Mouse (Mus musculus) kidney, postnatal 25 days (tissue): ENCODE results near the gene Gm12216.
"Not testable (repeated sequence)": the region's sequence is repeated elsewhere in the genome, so short reads cannot be mapped to it uniquely, and the experiment has no call there.

Source experiments
- DNase-seq, 2 experiments: peaks; one replicate each; pipeline ENCODE4 v3.0.0; 2021; ENCODE audit warnings: mixed read lengths in 2 of 2

Gene Gm12216

GRCm38 (mm10) chr11:53858761-53859580, at the start of gene Gm12216:
Gene Gm12216 (minus strand): TSS chr11:53859256.
- peak; percentile 53 to 79 for DNase-seq

DNA sequence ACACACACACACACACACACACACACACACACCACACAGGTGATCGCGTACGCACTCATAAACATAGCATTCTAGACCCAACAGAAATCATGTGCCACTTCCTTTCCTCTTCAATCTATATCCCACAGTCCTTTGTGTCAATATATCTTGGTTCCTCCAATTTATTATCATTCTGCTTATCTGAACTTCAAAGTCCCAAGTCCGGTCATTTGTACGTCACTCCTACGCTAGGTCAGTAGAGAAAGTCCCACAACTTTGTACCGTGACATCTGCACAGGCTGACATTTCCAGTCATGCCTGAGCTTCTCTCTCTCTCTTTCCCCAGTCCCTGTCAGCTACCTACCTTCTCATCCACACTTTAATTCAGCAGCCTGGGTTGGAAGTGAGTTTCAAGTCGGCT, 49.6 kb upstream of the Gm12216 start:
- no peak for DNase-seq

DNA sequence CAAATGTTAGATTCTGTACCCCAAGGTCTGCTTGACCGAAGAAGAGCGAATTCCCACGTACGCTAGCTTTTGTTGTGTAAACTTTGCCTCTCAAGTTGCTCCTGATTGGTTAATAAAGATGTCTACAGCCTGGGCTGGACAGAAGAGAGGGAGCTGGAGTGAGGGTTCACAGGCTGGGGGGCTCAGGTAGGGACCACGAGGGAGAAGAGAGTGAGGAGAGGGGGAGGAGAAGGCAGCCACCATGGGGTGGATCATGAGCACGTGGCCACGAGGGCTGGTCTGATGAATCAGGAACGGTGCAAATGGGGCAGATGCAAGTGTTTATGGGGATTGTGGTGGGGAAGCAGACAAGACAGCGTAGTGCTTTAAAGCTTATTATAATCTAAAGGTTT, 45.5 kb upstream of the Gm12216 start:
- no peak for DNase-seq

DNA sequence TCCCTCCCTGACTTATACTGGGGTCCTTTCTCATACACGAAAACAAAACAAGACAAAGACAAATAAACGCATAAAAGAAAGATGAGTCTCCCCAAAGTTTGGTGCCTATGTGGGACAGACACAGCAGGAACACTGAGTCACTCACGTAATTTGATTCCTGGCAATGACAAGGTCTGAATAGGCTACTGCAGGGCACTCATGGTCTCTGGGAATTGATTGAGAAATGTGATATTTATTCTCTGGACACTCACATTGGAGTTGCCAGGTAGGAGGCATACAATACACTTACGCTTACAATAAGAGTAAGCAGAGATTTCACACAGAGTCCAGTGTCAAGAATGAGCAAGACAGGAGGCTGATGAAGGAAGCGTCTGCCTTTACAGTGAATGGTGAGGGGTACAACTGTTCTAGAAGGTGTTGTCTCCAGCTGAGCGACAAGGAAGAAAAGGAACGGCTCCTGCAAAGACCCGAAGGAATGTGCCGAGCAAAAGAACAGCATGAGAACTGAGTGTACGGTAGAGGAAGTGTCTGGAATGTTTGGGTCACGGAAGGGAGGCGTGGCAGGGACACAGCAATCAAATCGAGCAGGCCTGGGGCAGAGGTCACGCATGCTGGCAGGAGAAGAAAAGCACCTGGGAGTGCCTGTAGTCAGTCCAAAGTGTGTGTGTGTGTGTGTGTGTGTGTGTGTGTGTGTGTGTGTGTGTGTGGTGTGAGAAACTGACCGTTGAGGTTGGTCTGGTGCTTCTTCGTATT, 44.9 kb upstream of the Gm12216 start:
- DNase-seq: peak; percentile 93 to 97

DNA sequence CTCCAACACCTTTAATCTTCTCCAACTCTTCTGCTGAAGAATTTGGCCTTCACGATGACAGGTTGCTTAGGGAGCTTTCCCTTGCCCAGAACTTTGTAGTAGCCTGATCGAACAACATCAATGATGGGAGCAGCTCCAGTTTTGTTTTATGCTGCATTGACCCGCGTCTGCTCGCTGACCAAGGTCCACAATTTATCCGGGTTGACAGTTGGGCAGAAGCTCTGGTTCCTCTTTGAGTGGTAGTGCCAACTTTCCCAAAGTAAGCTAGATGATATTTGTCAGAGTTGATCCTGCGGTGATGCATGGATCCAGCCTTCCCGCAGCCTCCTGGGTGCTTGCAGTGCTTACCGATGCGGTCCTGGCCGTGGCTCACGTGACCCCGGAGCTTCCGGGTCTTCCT, 43.7 kb upstream of the Gm12216 start:
- DNase-seq: no peak

DNA sequence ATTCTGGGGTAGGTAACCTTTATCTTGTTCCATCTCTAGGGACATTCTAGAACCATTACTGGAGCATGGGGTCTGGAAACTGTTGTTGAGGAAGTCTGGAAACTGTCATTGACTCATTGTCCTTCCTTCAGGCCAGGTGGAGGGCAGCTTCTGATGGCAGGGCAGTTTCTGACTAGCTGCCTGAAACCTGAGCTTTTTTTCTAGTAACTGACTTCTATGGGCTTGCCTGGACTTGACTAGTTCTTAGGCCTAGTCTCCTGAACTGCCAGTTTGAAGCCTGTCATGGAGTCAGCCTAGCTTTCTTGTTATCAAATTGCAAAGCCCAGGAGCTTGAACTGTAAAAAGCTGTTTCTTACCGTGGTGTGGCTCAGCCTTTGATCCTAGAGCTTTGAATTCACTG, 41.9 kb upstream of the Gm12216 start:
- no peak for DNase-seq

DNA sequence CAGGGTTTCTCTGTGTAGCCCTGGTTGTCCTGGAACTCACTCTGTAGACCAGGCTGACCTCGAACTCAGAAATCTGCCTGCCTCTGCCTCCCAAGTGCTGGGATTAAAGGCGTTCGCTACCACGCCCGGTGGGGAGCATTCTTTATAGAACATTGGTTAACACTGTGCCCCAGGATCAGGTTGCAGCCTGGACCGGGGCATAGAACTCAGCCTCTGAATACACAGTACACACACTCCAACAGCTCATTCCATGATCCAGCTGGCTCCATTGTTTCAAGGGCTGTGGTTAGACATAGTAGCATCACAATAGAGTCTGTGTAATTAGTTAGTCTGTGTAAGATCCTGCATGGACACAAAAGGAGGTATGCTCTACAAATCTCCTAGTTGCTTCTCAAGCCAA, 40.9 kb upstream of the Gm12216 start:
- DNase-seq: no peak

DNA sequence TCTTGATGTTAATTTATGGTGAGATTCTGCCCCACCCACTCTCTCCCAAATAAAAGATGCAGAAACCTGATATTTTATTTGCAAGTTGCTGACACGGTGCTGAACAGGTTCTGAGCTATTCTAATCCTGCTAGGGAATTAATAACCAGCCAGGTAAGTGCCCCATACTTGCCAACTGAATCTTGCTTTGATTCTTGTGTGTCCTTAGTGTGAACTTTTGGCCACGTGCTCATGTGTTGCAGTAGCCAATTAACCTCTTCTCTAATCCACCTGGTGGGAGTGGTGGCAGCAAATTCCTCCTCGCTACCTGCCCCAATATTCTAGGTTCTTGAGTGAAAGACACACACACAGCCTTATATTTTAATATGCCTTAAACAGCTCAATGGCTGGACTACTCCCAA, 39.9 kb upstream of the Gm12216 start:
- peak; percentile 71 to 73 for DNase-seq

DNA sequence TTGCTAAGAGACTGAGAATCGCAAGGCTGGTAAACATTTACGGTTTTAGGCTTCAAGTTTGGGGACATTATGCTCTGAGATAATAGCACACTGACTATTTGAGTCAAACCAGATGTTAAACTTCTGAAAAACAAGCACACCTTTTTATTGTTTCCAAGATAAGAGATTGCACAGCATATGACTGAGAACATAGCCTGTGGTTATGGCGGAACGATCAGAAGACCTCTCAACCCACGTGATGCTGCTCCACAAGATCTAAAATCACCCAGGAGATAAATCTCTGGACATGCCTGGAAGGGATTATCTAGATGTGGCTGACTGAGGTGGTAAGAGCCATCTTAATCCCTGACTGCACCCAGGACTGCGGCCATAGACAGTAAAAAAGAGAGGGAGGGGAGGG, 37.9 kb upstream of the Gm12216 start:
- no peak for DNase-seq

DNA sequence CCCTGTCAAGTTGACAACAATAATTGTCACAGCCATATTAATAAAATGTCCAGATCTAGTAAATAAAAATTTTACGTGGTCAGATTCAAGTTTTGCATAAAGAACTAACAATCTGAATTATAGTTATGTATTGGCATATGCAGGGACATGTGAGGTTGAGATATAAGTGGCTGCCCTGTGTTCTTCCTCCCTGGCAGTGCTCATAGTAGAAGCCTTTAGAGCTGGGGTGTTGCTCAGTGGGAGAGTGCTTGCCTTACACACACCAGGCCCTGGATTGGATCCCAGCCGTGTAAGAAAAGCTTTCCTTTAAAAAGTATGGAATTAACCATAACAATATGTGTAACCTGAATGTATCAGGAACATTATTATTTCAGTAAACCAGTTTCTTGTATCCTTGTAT, 34.4 kb upstream of the Gm12216 start:
- DNase-seq: no peak

DNA sequence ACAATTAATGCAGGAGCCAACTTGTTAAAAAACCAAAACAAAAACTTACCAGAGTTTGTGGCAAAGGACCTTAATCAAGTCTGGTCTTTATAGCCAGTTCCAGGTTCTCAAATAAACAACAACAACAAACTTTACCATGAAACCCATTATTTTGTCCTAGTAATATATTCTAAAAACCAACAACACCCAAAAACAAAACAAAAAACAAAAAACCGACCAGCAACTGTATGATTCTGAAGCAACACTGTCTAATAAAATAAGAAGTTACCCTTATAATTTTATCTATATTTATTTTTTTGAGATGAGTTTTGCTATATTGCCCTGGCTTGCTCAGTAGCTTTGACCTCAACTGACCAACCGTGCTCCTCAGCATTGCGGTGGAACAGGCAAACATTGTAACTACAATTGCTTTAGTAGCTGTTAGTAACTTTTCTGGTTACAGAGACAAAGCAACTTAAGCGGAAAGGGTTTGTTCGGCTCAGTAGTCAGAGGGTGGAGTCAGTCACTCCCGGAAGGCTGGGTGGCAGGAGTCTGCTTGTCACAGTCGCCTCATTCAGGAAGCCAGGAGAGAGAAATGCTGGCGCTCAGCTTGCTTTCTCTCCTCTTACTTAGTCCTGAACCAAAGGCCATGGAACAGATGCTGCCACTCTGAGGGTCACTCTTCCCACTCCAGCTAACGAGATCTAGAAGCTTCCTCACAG, 33.8 kb upstream of the Gm12216 start:
- DNase-seq: peak; percentile 59 to 79

GRCm38 (mm10) chr11:53891505-53892451, 32.7 kb upstream of the Gm12216 start, which contains the start of gene Slc22a5:
Gene Slc22a5 (minus strand): TSS chr11:53891660.
- peak; percentile 100 for DNase-seq

- DNase-seq: no peak
Observed at GRCm38 (mm10) chr11:53890906-53891504, 31.9 kb upstream of the Gm12216 start.

GRCm38 (mm10) chr11:53890225-53890624, 31.2 kb upstream of the Gm12216 start:
- DNase-seq: no peak

GRCm38 (mm10) chr11:53889091-53889645, 30.1 kb upstream of the Gm12216 start:
- DNase-seq: peak; percentile 48 to 74

DNA sequence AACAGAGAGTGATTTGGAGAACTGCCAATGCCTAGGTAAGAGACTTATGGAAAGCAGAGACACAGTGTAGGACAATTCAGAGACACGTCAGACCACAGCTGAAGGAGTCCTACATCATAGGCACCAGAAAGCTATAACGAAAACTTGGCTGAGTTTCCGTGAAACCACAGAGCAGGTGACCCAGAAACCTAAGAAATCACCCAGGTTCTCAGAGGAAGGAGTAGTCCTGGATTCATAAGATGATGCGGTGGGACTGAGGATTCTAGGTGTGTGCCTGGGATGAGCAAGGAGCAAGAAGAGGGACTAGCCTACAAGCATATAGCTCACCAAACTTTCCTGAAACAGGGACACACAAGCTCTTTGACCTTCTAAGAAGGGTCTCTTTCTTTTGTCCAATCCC, 29.2 kb upstream of the Gm12216 start:
- no peak for DNase-seq

- DNase-seq: no peak
Observed at GRCm38 (mm10) chr11:53883287-53883686, 24.2 kb upstream of the Gm12216 start.

- not testable (repeated sequence) for DNase-seq
Observed at GRCm38 (mm10) chr11:53878096-53878495, 19.0 kb upstream of the Gm12216 start.

GRCm38 (mm10) chr11:53876488-53876887, 17.4 kb upstream of the Gm12216 start:
- DNase-seq: no peak

- DNase-seq: no peak
Observed at GRCm38 (mm10) chr11:53874706-53875105, 15.7 kb upstream of the Gm12216 start.

- DNase-seq: not testable (repeated sequence)
Observed at GRCm38 (mm10) chr11:53873909-53874704, 15.1 kb upstream of the Gm12216 start.
